Mouse (Mus musculus): ENCODE measurements around the gene Plagl1.

DNA sequence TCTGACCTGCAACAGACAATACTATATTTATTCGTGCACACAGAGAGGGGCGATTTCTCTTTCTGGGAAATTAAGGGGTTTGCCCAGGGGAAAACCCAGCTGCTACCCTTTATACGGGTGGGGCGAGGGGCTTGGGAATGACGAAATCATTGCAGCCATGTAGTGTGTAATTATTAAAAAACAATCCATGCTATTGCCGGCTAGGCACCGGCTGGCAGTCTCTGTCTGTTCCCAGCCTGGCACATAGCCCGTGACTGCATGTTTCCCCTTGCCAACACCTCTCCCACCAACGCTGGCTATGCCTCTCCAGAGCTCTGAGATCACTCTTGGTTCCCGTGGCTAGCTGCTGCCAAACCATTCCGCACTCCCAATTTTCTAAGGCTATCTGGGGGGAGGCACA lies 15.6 kb upstream of the Plagl1 start:
- TF ChIP-seq POLR2A (IDR thresholded peaks at IDR 0.05; ENCODE audit: low read depth, low read length) = no peak
- TF ChIP-seq CTCF (IDR thresholded peaks at IDR 0.05; ENCODE audit: extremely low read depth, insufficient read depth, insufficient read length, insufficient replicate concordance) = no peak

Data from spleen, adult 2 months (tissue).